Mouse (Mus musculus): ENCODE measurements at regions not wholly inside any gene's neighbourhood (a gene's known extent, or its start where the extent isn't known, plus 50 kb on each side); places are given as distances from the start of the nearest gene placed in this dataset.

GRCm38 (mm10) chr1:36010834-36011233 is 57.4 kb upstream of the Hs6st1 start:
- TF ChIP-seq POLR2A (IDR thresholded peaks at IDR 0.05; ENCODE audit: control insufficient read depth, extremely low read depth, insufficient read depth, low read length, poor library complexity) (no peak), CTCF (IDR thresholded peaks at IDR 0.05; ENCODE audit: borderline replicate concordance, control insufficient read depth, extremely low read depth, insufficient read depth, low read length, poor library complexity) (no peak)
